Mouse (Mus musculus) mesoderm, embryonic 11.5 days (tissue): ENCODE results near the gene Btbd35f30.
"Not testable (repeated sequence)": the region's sequence is repeated elsewhere in the genome, so short reads cannot be mapped to it uniquely, and the experiment has no call there.

ENCODE experiments used
- DNase-seq: peaks from one replicate; pipeline ENCODE4 v3.0.0-alpha.2; 2012; ENCODE audit warnings: low read depth, low spot score

Btbd35f30 gene

GRCm38 (mm10) chrX:32894325-32894724 lies at the start of gene Btbd35f30:
Btbd35f30 (plus strand) TSS chrX:32894625.
- DNase-seq = not testable (repeated sequence)

GRCm38 (mm10) chrX:32941468-32941867 lies 47.0 kb downstream of the Btbd35f30 start, which contains the start of gene Gm21789:
Gm21789 (plus strand) TSS chrX:32941768.
- DNase-seq = not testable (repeated sequence)
